Mouse (Mus musculus): ENCODE results near the gene Cdc25b.

The Cdc25b gene

GRCm38 (mm10) chr2:131227243-131227642 lies 40.5 kb downstream of the Cdc25b start:
- DNase-seq (ENCODE audit: low spot score) = no peak

DNA sequence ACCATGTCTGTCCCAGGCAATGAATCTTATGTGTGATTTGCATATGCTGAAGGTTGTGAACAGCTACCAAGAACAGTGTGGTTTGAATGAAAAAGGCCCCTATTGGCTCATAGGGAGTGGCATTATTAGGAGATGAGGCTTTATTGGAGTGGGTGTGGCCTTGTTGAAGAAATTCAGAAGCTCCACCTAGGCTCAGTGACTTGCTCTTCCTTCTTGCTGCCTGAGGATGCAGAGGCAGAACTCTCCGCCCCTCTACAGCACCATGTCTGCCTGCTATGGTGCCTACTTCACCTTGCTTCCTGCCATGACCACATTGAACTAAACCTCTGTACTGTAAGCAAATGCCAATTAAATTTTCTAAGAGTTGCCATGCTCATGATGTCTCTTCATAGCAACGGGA lies 45.8 kb downstream of the Cdc25b start:
- peak; percentile 80 for DNase-seq (ENCODE audit: low spot score)

DNA sequence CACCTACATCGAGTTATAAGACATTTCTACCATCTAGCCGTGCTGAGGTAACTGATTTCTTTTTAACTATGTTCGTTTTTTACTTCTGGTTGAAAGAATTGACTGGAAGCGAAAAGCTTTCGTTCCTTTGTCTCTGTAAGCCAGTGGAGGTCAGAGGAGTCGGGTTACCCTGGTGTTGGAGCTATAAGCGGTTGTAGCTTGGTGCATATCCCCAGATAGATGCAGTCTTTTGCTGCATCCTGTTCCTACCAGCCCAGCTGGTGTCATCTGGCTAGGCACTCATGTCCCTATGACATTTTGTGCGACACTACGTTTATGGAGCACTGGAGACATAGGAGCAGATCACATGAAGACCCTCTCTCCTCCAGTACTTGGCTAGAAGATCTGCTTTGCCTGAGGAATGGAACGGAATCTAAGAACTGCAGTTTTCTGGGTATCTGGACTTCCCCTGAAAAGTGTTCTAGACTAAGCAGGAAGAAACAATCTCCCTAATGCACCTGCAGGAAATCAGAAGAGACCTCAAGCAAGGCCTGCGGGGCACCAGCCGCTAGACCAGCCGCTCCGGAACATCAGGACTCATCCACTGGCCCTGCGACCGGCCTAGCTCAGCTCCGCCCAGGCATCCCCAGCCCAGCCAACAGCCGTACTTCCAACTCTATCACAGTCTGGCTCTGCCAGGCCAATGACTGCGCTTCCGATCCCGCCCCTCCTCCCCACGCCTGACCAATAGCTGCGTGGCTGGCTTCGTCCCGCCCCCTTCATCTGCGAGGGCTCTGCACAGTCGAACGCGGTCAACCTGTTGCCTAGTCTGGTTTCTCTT lies 46.8 kb downstream of the Cdc25b start, which contains the start of gene Mavs:
Mavs (plus strand) TSS at position 757 of the 820 bp plus-strand sequence.
- DNase-seq (ENCODE audit: low spot score) = peak; percentile 95

GRCm38 (mm10) chr2:131234127-131234650 lies 47.4 kb downstream of the Cdc25b start:
- no peak for DNase-seq (ENCODE audit: low spot score)

DNA sequence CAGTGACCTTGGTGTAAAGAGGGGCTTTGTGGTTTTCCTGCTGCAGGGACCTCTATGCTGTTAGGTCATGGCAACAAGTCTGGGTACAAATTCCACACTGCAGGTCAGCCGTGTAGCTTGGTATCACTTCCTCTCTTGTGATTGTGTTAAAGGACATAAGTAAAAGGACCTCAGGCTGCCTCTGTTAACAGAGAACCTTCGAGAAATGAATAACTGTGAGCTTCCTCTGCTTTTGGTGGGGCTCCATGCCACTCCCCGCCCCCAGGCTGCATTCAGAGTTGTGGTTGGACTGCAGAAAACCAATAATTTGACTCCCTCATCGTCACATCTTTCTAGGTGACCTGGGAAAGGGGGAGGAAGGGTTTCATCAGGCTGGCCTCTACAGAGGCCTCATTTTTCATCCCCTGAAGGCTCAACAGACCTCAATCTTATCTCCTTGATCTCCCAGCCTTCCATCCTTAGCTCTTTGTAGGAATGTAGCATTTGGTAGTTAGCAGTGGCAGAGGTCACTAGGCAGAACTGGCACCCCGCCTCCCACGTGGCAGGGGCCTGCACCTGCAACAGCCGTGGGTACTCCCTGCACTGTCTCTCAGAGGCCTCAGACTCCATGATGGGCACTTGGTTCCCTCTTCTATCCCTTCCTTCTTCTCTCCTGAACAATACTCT lies 48.4 kb downstream of the Cdc25b start:
- DNase-seq (ENCODE audit: low spot score) = no peak

- no peak for DNase-seq (ENCODE audit: low spot score)
These were observed 55.4 kb downstream of the Cdc25b start for GRCm38 (mm10) chr2:131242180-131242579.

- no peak for DNase-seq (ENCODE audit: low spot score)
These were observed 56.2 kb downstream of the Cdc25b start for GRCm38 (mm10) chr2:131242929-131243328.
